Mouse (Mus musculus) layer of hippocampus, postnatal 36 days (tissue): ENCODE results near the gene Ly86. TPM values are rescaled to one million over a fixed set of nuclear protein-coding genes. Genes with fewer than 3 reads are reported as not detected.

Experiments
- DNase-seq, 2 experiments: peaks; one replicate each; pipeline ENCODE4 v3.0.0; 2022
- total RNA-seq, 2 experiments: library from RNA; stranded (reverse); gene quantifications; 2 replicates each; pipeline ENCODE4 v1.2.3; 2021

The Ly86 gene
- total RNA-seq, 2 experiments from 2014 or later, result 8.9 to 9.6 TPM

DNA sequence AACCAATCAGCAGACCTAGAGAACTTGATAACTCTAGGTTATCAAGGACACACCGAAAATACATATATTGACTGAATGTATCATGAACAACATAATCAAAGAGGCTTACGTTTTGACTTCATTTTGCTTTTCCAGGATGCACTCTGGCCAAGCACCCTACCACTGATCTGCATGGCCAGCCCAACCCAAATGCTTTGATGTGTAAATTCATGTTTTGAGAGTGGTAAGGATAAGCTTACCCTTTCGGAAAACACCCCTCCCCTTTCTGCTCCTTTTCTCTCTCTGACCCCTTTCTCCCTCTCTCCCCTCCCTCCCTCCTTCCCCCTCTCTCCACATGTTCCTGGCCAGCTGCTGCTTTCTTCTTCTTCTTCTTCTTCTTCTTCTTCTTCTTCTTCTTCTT lies 88.1 kb downstream of the Ly86 start:
- DNase-seq, result no peak

DNA sequence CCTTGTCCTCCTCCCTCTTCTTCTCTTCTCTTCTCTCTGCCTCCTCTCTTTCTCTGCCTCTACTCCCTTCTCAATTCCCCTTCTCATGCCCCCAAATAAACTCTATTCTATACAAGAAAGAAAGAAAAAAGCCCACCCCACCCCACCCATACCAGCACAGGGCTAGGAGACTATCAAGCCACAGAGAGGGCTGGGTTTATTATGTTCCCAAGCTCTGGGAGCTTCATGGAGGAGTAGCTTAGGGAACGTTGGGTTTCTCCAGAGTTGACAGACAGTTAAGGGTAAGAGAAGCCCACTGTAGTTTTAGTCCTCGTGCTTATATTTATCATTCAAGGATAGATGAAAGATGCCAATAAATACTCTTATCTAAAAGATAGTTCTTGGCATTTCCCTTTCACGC lies 88.7 kb downstream of the Ly86 start:
- DNase-seq, result no peak

DNA sequence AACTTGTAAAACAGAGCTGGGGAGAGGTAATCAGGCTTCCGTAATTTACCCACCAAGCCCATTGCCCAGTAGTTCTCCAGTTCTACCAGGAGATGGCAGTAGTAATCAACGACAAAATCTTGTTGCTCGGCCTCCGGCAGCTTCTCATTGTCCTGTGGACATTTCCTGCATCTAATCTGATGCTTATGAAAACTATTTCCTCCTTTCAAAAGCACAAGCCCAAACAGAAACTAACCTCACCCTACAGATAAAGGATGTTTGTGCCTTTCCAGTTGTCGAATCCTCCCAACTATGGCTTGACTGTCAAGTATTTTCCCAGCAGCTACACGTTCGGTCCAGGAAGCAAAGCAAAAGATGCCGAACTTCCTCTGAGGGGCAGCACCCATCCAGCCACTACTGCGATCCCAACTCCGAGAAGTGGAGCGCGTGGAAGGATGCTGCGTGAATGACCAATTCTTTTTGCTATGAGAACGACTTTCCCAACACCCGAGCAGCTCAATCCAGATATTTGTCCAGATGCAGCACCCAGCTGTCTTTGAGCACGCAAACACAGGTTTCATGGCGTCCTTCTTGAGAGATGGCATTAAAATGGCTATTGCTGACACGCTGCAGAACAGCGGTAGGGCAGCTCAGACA lies 89.2 kb downstream of the Ly86 start:
- peak; percentile 46 to 56 for DNase-seq

DNA sequence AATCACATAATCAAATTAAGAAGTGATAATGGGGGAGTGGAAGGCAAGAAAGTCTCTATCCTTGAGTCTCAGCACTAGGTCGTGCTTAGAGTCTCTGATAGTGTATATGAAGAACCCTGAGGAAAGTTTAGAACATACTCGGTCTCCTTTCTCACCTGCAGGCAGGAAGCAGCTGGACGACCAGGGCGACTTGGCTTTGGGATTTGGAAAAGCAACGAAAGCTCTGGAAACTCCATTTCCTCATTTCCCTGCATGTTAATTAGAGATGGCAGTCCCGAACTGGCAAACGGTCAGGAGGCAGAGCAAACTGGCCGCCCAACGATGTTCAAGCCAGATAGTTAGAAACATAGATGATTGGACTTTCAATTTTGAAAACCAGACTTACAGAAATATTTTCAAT lies 89.8 kb downstream of the Ly86 start:
- DNase-seq, result no peak

DNA sequence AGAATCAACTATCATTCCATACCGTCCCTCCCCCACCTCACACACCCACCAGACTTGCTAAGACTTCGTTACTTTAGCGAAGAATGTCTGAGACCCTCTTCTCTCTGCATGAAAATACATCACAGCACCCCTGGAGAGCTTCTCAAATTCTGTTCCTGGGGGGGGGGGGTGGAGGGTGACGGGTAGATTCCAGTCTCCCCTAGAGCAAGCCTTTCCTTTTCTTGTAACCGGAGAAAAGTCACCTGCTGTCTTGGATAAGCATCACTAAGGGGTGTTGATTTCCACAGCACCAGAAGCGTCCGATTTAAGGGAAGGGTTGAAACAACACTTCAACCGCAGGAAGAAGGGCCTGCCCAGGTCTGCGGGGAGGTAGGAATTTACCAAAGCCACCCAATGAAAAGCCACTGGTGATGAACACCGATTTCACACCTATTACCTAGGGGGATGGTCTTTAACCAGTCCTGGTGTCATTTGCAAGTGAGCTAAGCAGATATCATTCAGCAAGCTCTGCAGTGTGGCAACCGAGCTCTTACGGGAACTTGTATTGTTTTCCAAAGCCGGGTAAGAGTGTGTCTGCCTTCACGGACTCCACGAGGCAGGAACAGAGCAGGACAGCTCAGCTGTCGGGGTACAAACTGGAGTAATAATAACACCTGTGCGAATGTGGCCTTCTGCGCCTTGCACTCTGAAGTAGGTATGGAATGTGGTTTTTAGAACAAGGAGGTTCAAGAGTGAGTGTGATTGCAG lies 91.4 kb downstream of the Ly86 start:
- DNase-seq, result no peak

DNA sequence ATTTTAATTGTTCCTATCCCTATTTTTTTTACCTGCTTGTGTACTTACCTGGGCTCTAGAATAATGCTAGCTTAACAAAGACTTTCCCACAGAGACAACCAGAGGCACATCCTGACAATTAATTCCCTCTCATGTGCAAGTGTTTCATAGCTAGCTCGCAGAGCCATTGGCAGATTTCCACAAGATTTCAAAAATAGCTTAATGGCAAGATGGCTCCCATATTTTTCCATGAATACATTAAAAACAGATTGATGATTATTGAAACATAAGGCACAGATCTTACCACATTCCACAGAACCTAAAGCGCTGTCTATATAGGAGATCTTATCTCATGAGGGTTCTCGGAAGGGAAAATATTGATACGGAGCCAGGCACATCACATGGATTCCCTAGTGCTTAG lies 93.8 kb downstream of the Ly86 start:
- no peak for DNase-seq

DNA sequence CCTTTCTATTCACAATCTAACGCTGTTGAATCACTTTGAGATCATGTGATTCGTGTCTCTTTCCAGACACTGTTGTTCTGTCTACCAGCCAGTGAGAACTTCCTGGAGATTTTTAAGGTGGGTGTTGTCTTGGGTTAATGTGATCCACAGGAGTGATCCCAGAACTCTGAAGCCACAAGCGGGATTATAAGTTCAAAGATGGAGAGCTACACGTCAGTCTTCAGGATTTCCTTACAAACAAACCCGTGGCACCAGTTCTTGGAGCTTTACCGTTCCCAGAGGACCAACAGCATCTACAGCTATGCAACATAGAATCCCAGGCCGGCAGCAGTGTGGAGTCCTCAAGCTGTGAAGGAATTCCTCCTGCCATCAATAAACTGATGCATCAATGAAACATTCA lies 94.5 kb downstream of the Ly86 start:
- DNase-seq, result no peak

DNA sequence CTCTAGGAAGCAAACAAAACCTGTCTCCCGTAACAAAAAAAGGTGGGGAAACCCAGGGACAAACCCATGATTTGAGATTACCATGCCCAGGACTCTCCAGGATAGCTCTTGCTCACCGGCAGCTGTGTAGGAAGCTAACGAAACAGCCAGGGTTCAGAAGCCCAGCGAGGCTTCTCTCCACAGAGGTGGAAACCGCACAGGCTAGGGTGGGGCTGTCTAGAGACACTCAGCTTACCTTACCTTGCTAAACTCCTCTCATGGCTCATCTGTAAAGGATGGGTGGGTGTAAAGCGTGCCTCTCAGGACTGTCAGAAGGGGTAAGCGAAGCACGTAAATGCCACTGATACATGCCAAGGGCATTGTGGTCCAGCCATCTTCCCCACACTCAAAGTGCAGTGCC lies 94.9 kb downstream of the Ly86 start:
- no peak for DNase-seq

DNA sequence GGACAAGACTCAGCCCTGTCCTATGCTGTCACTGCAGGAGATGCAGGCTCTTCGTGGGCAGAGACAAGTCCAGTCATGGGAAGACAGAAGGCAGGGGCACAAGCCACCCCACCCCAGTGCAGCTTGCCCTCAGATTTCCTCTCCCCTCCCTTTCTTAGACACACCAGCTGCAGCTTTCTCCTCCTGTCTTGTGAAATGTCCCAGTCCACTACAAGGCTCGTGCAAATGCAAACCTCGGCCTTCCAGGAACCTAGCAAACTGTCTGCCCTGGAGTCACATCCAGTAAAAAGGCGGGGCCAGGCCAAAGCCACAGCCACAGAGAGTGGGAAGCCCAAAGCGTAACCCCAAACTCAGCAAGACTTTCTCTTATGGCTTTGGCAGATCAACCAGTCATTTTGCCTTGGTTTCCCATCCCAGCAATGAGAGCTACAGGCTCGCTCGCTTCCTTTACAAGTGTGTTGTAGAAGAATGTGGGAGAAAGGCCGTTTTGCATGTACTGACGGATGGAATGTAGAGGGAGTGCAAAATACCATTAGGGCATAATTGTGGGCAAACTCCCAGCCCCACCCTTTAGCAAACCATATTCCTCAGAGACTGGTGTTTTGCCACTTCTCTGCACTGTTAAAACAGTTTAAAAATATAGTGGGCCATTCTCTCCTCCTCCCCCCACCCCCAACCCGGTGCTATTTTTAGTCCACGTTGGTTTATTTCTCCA lies 95.7 kb downstream of the Ly86 start:
- no peak for DNase-seq

DNA sequence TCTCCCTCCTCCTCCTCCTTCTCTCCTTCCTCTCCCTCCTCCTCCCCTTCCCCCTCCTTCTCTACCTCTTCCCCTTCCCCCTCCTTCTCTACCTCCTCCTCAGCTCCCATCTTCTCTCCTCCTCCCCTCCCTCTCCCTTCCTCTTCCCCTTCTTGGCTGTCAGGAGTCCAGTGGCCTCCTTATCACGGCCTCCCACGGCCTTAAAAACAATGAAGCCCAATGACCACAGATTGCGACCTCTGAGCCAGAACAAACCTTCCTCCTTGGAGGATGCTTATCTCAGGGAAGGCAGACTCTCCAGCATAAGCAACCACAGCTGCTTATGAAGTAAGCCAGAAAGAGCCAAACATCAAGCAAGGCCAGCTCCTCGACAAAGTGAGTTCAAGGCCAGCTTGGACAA lies 97.0 kb downstream of the Ly86 start:
- no peak for DNase-seq

DNA sequence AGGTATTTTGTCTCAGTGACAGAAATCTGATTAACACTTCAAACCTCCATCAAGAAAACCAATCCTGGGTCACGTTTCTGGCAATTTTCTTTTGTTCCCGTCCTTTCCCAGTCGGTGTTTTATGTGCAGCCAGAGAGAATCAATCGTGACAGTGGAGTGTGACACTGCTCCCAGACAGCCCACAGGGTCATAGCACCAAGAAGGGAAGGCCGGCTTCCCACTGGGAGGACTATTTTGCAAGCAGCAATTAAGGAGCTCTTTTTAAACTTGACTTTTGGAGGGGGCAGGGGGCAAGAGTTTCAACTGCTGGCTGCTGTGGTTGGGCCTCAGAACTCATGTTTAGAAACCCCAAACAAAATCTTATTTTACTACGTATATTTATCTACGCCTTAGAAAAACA lies 97.5 kb downstream of the Ly86 start:
- DNase-seq, result no peak

DNA sequence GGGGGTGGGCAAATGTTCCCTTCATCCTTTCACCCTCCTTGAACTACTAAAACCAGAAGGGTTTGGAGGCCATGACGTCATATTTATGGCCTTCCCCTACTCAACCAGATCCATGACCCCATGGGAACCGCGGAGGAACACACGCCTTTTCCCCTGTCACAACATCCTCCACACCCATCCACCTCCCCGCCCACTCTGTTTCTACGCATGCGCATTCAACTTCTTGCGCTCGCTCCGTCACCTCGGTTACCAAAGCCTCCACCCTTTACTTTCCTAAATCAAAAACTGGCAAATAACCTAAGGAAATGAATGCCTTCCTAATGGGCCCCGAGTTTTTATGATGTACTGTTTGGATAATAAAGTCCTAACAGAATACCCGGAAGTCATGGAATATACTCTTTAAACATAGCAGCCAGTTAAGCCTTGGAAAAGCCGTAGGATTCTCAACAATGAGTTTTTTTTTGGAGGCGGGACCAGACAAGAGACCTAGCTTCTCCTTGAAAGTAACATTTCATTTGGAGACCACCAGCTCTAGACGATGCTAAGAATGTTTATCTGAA lies 101.8 kb downstream of the Ly86 start:
- DNase-seq, result no peak

DNA sequence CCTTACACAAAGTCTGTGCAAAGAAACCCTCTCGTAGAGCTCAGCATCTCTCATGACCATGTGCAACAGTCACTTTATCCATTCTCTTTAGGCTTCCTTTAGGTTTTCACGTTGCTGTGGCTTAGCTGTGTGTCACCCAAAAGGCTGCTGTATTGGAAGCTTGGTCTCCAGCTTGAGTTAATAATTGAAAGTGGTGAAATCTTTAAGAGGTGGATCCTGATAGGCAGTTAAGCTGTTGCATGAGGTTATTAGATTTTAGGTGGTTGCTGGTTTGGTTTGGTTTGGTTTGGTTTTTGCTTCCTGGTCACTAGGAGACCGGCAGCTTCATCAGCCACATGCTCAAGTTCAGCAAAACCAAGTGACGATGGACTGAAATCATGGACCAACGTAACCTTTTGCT lies 106.0 kb downstream of the Ly86 start:
- no peak for DNase-seq

DNA sequence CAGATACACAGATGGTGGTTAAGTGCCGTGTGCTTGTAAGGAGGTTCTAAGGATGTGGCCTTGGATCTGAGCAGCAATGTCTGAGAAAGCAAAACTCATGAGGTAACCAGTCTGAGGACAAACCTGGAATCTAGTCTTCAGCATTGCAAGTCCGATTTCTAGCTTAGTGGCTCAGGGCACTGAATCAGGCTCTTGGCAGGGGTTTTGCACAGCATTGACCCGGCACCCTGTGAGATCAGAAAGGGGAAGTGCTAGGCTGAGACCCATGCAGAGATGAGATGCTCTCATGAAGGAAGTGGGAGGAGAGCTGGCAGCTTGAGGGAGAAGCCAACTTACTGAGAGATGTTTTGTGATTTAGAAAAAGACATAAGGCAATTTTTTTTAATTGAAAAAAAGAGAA lies 106.5 kb downstream of the Ly86 start:
- no peak for DNase-seq

DNA sequence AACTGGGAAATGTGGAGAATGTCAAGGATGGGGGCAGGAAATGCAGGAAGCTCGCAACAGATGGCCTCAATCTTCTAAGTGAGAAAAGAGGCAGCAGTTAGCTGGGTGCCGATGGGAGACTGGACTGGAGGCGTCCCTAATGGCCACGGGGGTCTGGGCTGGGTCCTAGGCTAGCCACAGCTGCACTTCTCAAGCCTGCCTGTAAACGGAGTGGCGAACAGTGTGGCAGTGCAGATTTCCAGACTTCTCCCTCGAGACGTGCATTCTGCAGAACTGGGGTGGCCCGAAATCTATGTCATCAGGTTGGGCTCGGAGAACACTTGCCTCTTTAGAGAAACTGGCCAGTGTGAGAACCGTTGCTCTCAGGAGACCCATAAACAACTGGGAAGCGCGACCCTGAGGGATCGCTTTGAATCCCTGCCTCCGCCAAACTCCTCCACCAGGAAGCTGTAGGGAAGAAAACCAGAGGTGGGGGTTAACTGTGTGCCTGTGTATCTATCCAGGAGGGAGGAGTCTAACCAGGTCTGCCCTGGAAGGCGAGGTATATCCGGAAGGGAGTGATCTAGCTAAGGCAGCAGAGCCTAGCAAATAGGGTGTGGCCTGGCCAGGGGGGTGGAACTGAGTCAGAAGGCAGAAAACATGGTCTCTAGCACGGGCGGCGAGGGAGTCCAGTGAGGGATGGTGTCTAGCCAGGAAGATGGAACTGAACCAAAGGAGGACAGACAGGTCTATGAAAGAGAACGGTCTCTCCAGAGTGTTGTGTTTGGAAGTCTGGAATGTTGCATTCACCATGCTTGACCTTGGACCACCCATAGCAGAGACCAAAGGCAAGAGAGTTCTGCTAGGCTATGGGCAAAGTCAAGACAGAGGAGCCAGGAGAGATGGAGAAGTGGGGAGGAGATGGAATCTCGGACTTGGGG lies 107.3 kb downstream of the Ly86 start:
- peak; percentile 27 to 39 for DNase-seq

DNA sequence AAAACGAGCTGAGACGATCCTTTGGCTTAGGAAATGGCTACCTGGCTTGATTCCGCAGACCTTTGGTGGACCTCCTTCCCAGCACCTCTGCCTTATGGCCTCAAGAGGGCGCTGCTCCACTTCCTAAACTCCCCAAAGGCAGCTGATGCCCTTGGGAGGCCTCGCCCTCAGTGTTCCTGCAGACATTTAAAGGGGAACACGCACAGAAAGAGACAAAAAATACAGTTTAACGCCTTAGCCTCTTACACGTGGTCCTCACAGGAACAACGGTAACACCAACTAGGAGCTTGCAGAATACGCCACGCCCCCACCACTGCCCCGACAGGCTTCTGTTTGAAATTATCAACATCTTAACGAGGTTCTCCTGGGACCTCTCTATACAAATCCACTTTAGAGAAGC lies 108.2 kb downstream of the Ly86 start:
- DNase-seq, result peak; percentile 72 to 78

DNA sequence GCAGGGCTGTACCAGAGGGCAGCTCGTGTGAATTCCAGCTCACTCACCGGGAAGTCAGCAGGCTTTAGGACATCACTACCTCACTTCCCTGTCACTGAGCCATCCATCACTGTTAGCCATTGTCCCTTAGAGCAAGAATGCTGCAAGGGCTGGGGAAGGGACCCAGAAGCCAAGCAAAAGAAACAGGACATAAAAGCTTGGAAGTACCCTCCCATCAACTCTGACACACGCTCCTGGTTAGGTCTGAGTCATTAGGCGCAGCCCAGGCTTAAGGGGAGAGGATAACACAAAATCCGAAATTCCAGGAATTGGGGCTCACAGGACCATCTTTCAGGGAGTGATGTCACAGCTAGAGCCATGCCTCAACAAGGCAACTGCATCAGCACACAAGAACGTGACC lies 109.3 kb downstream of the Ly86 start:
- DNase-seq, result no peak

DNA sequence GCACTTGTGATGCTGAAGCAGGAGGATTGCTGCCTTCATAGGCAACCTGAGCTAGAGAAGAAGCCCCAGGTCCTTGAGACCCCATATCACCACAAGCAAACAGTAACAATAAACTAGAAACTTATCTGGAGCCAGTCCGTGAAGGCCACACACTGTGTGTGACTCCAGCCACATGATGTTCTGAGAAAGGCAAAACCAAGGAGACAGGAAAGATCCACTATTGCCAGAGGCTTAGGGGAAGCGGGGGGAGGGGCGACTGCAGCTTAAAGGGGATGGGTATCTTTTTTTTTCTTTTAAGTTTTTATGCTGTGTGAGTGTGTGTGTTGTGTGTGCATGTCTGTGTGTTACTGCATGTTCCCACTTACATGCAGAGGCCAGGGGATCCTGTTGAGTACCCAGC lies 110.6 kb downstream of the Ly86 start:
- no peak for DNase-seq

DNA sequence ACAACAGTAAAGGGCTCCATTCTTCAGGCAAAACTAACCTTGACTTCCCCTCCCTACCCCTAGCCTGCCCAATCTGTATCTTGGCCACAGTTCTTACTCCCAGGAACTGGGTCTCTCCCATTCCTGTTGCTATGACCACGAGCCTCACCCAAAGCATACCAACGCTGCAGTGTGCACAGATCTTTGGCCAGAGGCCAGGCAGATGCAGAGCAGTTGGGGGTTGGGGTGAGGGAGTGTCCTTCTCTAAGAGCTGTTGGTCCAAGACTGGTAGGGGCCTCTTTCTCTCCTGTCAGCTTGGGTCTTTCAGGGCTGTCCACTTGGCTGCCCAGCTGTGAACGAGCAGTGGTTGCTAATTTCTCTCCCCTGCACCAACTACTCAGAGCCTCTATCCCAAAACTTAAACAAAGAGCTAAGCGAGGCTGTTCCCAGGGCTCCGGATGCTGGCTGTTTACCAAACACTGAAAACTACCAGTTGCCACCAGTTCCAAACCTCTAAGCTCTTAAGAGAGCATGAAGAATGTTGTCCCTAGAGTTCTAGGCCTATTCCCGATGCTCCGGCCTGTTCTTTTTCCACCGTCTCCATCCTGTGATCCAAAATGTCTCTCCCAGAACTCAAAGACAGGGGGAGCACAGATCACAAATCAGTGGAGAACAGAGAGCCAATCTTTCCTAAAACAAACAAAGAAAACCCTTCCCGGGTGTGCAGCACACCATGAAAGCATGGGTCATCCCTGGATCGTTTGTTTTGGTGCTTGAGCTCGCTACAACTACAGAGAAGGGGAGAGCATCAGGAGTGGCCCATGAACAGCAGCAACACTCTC lies 112.2 kb downstream of the Ly86 start:
- DNase-seq, result peak; percentile 36 to 57

DNA sequence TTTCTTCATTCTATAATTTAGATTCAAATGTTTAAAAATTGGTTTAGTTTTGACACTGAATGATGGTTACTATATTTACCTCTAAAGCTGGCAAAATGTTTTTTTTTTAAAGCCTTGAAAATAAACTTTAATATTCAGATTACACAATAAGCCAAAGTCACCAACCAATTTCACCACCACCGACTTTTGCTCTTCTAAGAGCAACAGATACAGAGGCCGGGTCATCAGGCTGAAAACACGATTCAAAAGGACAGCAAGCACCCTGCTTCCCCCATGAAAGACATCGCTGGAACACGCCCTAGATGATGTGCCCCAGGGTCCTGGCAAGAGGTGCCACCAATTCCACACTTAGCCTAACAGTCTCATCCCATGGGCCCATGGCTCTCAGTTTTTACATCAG lies 113.5 kb downstream of the Ly86 start:
- DNase-seq, result no peak

DNA sequence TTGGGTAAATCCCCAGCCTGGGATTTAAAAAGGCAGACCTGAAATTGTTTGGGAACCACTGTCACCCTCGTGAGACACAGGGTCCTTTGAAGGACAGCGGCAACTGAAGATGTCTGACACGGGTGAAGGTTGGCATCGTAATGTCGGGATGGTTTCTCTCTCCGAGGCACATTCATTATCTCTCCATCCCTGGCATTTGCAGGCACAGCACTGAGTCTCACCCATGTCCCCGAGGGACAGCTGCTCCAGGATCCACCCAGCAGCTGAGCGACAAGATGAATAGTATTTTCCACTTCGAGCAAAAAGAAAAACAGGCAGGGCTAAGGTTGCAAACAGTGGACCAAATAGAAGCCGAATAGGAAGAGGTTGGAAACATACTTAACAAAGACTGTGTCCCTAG lies 114.0 kb downstream of the Ly86 start:
- DNase-seq, result no peak
